Mouse (Mus musculus) kidney, adult 2 months (tissue): Measurements from ENCODE around the gene Cntnap5a.

Experiments
- CTCF ChIP-seq: fragments of 200-500 bp; conservative IDR thresholded peaks from 2 replicates; pipeline ENCODE4 v1.5.1; 2011; ENCODE audit warnings: low read depth, mild to moderate bottlenecking, control low read depth, low read length, moderate library complexity, mixed read lengths; ENCODE audit not compliant: insufficient read depth, insufficient read length
- POLR2A ChIP-seq: fragments of 200-500 bp; IDR thresholded peaks from one replicate; pipeline ENCODE4 v1.6.1; 2011; ENCODE audit warnings: low read depth, low read length, control low read depth

- TF ChIP-seq POLR2A (no peak), CTCF (no peak)
Measured at GRCm38 (mm10) chr1:116366171-116366570, 681.6 kb downstream of the Cntnap5a start.
